ENCODE assay signal across 26 mouse cellular contexts in genomic region chr6:49241562-49241961, GRCm38 (mm10). TPM values are rescaled to one million over a fixed set of nuclear protein-coding genes. Genes with fewer than 3 reads are reported as not detected.
"Had no signal": no experiment of that assay in that cellular context is flagged by ENCODE, and none has a peak within 500 bp of the region (broad histone marks: within the 10 kb centered on the region; RNA-seq: fewer than 3 reads in every experiment).

No protein-coding gene starts in this region.

- H3K4me1 ChIP-seq: heart, embryonic 10.5 days; heart, embryonic 12.5 days; hindbrain, embryonic 13.5 days; hindbrain, embryonic 15.5 days; kidney, embryonic 15.5 days; limb, embryonic 12.5 days; liver, embryonic 13.5 days; liver, embryonic 15.5 days had no signal

- H3K9ac ChIP-seq: heart, embryonic 12.5 days; hindbrain, embryonic 13.5 days; hindbrain, embryonic 15.5 days; kidney, embryonic 15.5 days; limb, embryonic 12.5 days; liver, embryonic 13.5 days; liver, embryonic 15.5 days had no signal

- H3K4me2 ChIP-seq: heart, embryonic 12.5 days; hindbrain, embryonic 13.5 days; hindbrain, embryonic 15.5 days; kidney, embryonic 15.5 days; limb, embryonic 12.5 days; liver, embryonic 11.5 days; liver, embryonic 13.5 days; liver, embryonic 15.5 days had no signal

- H3K27me3 ChIP-seq: heart, embryonic 12.5 days; hindbrain, embryonic 13.5 days; hindbrain, embryonic 15.5 days; kidney, embryonic 15.5 days; limb, embryonic 12.5 days; liver, embryonic 13.5 days; liver, embryonic 15.5 days had no signal

- DNase-seq: gastrocnemius, postnatal 14 days; gastrocnemius, postnatal 36 days; heart, adult 18-20 months; heart, postnatal 14 days; heart, postnatal 36 days; kidney, adult 11 months; kidney, adult 2 months; kidney, adult 9 months; kidney, postnatal 25 days; kidney, postnatal 4 days; liver; liver, embryonic 13.5 days had no signal

- ATAC-seq: hindbrain, postnatal 0 days had no signal

- H3K9me3 ChIP-seq: heart, embryonic 10.5 days; heart, embryonic 12.5 days; hindbrain, embryonic 13.5 days; hindbrain, embryonic 15.5 days; kidney, embryonic 15.5 days; limb, embryonic 10.5 days; limb, embryonic 12.5 days; liver, embryonic 13.5 days; liver, embryonic 15.5 days had no signal

- H3K27ac ChIP-seq: heart, embryonic 10.5 days; hindbrain, embryonic 13.5 days; hindbrain, embryonic 15.5 days; hindbrain, postnatal 0 days; kidney, embryonic 15.5 days; kidney, postnatal 0 days; layer of hippocampus, adult 2 months; left cerebral cortex, adult 2 months; limb, embryonic 10.5 days; limb, embryonic 12.5 days; liver, embryonic 13.5 days; liver, embryonic 15.5 days had no signal

- H3K4me3 ChIP-seq: heart, embryonic 10.5 days; heart, embryonic 12.5 days; hindbrain, embryonic 13.5 days; hindbrain, embryonic 15.5 days; kidney, embryonic 15.5 days; layer of hippocampus, adult 2 months; left cerebral cortex, adult 2 months; limb, embryonic 10.5 days; limb, embryonic 12.5 days; liver, embryonic 13.5 days; liver, embryonic 15.5 days had no signal

RNA-seq across cellular contexts. Expression of gene Igf2bp3, which starts 26.8 kb away (rescaled TPM):
- total RNA-seq: heart, adult 18-20 months; heart, adult 8-10 months; layer of hippocampus, adult 2 months had no signal
